Mouse (Mus musculus) skeletal muscle tissue, adult 2 months (tissue): ENCODE measurements around the gene Pnpla8.
"Not testable (repeated sequence)": the region's sequence is repeated elsewhere in the genome, so short reads cannot be mapped to it uniquely, and the experiment has no call there.

Experiments
- DNase-seq: peaks from one replicate; pipeline ENCODE4 v3.0.0-alpha.2; 2012; ENCODE audit warnings: low read depth, low spot score

Gene Pnpla8

DNA sequence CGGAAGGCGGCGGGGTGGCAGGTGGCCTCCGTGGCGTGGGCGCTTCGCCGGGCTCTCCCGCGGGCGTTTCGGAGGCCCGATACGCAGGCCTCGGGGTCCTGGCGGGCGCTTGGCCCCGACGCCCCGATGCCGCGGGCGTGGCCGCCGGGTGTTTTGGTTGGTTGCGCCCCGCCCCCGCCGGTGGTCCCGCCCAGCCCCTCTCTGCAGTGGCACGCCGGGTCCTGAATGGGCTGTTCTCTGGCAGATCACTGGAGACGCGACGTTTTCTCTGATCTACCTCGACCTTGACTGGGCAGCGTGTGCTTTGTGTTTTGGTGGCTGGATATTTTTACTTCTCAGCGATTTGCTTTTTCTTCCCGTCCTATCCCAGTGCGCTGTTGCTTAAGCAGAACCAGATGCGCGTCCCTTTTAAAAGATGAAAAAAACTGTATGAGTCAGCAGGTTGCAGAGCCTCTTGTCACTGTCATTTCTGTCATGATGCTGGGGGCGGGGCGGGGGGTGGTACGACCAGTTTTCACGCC is 48.2 kb downstream of the Pnpla8 start:
- DNase-seq, result peak; percentile 66

DNA sequence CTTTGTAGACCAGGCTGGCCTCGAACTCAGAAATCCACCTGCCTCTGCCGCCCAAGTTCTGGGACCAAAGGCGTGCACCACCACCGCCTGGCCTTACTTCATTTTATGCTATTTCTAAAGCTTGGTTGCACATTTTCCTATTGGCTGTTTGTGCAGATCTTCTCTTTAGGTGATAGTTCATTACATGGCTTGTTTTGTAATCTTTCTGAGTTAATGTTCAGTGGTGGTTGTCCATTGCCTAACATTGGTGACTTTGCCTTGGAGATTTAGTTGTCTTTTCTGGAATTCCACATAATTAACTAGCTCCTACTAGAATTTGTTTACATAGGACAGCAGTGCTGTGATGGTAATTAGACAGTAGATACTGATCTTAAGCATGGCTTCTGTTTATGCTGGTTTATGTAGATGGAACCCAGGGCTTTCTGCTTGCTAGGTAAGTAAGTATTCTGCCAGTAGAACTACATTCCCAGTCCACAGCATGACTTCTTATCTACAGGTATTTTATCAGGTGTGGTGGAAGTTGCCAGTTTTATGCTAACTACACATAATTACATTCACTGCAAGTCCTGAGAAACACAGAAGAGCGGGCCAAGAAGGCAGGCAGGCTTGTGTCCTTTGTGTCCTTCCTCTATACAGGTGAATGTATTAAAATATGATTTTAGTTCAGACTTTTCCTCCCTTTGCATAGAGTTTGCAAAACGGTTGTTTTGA is 53.1 kb downstream of the Pnpla8 start:
- no peak for DNase-seq

DNA sequence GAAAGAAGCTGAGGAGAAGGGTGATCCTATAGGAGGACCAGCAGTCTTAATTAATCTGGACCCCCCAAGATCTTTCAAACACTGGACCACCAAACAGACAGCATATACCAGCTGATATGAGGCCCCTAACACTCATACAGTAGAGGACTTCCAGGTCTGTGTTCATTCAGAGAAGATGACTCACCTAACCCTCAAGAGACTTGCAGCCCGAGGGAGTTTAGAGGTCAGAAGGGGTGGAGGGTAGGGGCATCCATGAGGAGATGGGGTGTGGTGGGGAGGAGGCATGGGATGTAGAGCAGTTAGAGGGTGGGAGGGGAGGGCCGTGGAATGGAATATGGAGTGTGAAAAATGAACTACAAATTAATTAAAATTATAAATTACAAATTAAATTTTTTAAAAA is 59.0 kb downstream of the Pnpla8 start:
- not testable (repeated sequence) for DNase-seq

DNA sequence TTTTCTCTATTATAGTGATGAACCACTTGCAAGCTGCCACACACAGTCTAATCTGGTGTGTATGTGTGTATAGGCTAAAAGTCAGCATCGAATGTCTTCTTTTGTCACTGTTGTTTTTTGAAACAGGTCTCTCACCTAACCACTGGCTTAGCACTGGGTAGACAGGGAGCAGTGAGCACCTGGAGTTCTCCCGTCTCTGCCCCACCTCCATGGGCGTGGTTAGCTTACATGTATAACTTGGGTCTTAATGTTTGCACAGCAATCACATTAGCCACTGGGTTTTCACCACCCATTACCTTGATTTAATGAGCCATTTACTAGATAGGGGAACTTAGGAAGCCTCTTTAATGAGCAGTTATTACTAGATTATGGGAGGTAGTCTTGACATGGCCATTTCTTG is 60.4 kb downstream of the Pnpla8 start:
- no peak for DNase-seq

DNA sequence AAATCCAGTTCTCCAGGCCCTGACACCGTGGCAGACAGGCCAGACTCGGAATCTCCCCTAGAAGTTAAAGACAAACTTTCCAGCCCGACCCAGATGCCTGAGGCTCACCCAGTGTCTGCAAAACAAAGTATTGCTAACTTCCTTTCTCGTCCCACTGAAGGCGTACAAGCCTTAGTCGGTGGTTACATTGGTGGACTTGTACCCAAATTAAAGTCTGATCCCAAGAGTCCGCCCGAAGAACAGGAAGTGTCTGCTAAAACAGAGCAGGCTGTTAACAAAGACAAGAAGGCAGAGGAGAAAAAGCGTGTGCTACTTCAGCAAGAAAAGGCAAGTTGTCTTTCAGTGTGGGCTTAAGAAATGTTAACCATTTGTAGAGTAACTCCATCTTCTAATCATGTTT is 62.2 kb downstream of the Pnpla8 start:
- DNase-seq, result no peak

DNA sequence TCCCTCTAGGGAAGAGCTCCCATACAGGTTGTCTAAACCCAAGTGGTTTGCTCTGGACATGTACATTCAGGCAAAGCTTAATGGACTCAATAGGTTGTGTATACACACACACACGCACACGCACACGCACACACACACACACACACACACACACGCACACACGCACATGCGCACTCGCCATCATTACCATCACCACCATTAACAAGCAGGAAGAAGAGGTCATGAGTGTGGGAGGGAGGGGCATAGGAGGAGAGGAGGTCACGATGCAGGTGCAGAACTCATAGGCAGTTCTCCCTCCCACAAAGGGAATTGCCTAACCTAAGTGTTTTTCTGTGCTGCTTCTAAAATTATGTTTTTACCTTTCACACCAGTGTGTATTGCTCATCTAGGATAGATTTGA is 65.8 kb downstream of the Pnpla8 start:
- DNase-seq, result no peak

DNA sequence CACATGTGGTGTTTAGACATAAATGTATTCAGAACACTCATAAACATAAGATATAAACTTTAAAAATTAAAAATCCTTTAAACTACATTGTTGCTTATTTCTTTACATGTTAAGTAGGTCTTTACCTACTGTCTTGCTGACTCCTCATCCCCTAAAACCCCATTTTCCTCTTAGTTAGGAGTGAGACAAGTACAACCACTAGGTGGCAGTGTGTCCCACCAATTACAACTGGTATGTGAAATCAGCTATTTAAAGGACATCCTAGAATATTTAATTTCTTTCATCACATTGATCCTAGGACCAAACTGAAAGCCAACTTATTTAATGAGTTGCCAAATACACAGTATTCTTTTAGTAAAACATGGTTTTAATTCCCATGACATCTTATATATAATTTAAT is 71.1 kb downstream of the Pnpla8 start:
- DNase-seq, result peak; percentile 44

DNA sequence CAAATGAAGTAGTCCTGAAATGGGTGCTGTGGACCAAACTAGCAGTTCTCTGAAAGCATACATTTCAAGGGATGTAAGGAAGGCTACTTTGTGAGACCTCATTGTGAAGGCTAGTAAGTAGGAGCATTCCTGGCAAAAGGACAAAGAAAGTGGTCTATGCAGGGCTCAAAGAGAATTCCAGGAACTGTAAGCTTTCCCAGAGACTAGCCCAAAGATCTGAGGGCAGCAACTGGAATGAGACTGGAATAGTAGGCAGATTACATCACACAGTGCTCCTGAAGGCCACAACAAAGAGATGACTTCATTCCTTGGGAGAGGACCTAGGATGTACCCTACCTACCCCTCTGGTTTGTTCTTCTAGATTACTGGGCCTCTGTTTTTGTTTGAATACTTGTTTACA is 79.6 kb downstream of the Pnpla8 start:
- DNase-seq, result no peak

DNA sequence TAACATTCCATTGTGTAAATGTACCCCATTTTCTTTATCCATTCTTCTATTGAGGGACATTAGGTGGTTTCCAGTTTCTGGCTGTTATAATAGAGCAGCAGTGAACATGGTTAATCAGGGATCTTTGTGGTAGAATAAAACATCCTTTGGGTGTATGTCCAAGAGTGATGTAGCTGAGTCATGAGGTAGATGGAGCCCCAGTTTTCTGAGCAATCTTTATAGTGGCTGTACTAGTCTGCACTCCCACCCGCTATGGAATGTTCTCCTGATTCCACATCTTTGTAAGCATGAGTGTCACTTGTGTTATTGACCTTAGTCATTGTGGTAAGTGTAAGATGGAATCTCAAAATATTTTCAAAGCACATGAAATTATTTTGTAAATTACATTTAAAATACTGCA is 82.8 kb downstream of the Pnpla8 start:
- no peak for DNase-seq

DNA sequence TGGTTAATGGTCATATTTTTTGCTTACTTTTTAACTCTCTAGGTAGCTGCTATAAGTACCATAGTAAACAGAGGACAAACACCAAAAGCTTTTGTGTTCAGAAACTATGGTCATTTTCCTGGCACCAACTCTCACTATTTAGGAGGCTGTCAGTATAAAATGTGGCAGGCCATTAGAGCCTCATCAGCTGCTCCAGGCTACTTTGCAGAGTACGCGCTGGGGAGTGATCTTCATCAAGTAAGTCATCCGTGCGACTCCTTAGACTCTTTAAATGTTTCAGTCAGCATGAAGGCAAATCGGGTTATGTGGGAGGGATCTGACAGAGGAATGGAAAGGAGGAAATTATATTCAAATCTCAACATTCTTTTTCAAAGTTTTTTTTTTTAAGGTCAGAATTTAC is 83.7 kb downstream of the Pnpla8 start:
- no peak for DNase-seq

DNA sequence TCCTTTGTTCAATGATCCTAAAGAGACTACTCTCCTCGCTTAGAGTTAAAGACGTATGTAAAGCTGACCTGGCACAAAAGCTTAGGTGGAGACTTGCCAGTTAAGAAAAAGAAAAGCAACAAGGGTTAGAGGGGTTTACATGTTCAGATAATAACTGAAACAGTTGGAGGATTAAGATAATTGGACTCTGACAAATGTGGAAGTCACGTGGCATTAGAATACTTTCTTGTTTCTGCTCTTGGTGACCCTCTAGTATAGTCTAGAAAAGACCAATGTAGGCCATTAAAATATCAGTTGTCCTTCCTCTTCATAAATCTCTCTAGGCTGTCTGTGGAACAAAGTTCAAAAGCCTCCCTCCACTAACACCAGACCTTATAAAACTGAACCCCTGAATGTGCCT is 87.1 kb downstream of the Pnpla8 start:
- no peak for DNase-seq

DNA sequence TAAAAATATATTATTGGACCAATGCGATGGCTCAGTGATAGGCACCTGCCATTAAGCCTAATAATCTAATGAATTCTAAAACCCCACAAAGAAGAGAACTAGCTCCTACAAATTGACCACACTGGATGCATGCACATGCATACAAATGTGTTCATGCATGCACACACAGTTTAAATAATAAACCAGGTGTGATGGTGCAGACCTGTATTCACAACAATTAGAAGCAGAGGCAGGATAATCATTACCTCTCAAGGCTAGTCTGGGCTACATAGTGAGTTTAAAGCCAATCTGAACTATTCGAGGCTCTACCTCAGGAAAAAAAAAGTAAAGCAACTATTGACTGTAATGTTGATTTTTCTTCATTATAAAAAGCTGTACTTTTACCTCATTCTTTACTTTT is 94.0 kb downstream of the Pnpla8 start:
- no peak for DNase-seq

DNA sequence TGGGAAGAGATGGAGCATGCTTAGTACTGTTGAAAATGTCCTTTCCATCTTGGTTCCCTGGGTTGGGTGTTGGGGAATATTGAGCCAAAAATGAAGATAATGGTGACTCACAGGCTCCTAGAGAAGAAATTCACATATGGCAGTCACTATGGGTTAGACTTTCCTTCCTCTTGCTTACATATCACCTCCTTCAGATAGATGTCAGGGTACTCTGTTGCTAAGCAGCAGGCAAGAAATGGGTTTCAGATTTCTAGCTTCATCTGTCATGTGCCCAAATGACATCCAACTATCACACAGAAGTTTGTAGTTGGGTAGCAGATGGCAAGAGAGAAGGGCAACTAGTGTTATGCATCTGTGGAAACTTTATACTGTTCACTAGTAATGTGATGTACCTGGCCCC is 103.9 kb downstream of the Pnpla8 start:
- DNase-seq, result no peak

DNA sequence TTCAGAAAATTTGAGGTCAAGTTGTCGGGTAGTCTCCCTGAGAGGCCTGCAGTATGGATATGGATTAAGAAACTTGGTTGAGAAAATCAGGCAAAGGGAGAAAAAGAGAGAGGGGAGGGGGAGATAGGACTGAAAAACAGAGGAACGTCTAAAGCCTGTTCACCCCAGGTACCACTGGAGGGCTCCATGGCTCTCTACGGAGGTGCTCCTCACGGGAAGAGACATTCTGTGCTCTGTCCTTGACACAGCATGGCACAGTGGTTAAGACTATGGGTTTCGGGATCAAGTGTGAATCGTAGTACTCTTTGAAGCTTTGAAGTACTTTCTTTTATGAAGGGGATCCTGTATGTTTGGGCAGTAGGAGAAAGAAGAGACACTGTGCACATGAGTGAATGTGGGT is 106.3 kb downstream of the Pnpla8 start:
- no peak for DNase-seq

DNA sequence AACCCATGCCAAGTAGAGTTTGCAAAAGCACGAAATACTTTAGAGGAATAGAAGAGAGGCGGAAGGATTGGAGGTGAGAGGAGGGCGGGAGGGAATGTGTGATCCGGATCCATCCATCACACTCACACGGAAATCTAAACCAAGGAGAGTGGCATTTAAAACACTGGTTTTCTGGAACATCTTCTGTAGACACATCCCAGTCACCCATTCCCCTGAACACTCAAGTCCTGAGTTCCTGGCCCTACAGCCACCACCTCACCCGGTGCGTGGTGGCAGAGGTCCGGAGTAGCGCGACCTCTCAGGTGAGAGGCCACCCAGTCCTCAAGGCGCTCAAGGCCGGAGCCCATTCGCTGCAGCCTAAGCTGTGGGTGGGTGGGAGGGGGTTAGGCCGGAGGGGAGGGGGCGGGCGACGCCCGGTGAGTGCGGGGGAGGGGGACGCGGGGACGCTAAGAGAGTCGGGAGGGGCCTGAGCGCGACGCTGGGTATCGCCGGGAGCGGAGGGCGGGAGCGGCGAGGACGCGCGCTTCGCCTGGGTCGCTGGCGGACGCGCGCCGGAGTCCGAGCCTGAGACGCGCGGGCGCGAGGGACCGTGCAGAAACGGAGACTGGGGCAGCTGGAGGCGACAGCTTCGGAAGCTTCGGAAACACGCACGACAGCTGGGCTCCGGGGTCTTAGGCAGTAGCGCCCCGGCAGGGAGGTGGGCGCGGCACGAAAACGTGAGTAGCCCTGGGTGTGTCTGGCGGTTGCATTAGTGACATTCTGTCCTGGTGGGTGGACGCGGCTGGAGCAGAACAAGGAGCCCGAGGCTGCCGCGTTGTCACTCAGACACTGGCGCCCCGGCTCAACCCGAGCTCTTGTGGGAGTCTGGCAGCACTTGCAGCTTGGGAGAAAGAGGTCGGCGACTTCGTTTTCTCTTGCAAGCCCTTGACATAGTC is 107.5 kb downstream of the Pnpla8 start, which contains the start of gene Nrcam:
Gene Nrcam, plus strand, starts transcription at position 505 of the 935 bp plus-strand sequence.
- no peak for DNase-seq

DNA sequence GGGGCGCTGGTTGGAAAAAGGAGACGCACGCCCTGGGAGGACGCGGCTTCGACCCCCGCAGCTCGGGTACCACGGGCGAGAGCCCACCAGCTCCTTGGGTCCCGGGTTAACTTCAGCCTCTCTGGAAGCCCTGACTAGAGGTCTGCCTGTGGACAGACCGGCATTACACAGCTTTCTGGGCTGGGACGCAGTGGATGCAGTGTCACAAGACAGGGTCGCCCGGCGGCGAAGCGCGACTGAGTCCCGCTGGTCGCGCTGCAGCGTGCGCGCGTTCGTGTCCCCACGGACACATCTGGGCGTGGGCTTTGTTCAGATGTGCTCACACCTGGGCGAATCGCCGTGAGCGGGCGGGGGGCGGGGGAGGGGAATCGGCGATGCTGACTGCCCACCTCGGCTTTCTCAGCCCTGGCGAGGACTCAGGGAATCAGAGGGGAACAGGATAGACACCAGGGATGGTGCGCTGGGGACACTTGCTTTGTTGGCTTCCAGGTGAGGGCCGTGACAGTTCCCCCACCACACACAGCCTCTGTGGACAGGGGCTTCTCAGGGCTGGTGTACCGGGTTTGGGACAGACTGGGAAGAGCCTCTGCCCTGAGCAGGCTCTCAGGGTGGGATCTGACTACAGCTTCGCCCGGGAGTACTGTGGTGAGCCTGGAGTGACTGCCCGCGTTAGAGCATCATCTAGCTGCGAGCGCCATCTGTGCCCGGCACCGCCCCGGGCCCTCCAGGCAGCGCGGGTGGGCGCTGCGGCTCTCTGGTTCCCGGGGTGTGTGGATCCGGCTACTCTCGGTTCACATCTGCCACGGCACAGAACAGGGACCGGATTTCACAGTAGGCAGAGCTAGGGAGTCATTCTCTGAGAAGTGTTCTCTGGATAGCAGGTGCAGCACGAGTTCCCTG is 108.4 kb downstream of the Pnpla8 start:
- DNase-seq, result no peak

DNA sequence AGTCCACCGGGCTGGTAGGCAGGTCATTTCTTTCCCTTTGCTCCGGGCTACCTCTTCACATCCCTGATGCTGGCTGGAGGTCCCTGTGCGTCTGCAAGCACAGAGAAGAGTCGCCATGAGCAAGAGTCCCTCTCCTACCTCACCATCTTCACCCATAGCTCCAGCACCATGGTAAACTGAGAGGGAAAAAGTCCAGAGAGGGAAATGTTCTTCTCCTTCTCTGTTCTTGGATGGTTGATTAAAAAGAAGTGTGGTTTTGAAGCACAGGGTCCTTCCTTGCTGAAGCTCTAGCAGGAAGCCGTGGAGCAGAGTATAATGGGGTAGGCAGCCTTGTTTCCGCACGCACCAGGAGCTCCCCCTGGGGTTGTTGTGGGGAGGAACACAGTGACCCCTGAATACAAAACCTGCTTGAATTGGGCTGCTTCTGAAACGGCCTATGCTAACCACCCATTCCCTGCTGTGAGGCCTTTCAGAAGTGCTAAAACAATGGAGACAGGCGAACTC is 109.1 kb downstream of the Pnpla8 start:
- DNase-seq, result no peak

DNA sequence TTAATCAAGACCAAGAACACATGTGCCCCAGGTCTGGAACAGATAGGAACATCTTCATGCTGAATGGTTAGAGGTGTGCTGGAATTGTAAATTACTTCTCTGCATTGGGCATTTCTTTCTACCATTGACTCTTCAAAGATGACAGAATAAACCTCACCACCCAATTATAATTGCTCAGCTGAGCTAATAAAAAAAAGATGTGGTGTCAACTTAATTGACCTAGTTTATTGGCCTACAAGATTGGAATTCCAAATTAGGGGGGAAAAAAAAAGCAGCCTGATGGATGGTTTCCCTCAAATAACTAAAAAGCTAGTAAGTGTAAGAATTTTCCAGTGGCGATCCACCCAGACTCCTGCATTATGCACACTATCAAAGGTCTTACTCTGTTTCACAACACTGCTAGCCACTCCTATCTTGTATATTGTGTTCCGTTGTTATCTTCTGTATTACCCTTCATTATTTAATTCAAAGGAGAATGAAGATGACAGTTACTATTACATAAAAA is 116.0 kb downstream of the Pnpla8 start:
- no peak for DNase-seq

DNA sequence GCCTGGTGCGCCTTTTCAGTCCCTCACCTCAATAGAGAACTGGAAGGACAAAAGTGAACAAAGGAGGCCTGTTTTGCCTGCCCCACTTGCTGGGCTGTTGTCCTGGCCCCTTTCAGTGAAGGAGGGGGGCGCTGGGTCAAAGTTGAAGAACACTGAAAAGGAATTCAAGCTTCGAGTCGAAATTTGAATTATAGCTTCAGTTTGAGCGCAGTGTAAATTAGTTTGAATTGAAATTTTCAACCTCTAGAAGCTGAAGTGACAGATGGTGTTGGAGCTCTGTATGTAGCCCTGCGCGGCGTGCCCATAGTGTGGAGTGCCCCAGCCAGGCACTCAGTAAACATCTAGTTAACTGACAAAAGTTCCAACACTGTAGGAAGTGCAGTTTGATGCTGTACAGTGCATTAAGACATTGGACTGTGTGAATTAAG is 117.0 kb downstream of the Pnpla8 start:
- DNase-seq, result no peak

DNA sequence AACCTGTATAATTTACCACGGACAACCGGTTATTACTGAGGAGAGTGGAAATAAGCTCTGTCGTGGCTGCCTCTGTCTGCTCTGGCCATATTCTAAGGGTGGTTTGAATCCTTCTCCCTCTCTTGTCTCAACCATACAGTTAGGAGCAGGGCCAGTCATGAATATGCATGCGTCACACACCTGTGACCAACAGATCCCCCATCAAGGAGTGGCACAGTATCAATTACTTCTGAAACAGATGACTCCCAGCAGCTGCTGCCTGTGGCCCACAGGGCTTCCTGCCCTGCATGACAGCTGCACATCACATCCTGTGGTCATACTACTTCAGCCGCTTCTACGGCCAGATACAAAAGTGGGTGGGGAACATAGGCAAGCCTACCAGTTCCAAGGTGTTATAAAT is 122.9 kb downstream of the Pnpla8 start:
- no peak for DNase-seq

DNA sequence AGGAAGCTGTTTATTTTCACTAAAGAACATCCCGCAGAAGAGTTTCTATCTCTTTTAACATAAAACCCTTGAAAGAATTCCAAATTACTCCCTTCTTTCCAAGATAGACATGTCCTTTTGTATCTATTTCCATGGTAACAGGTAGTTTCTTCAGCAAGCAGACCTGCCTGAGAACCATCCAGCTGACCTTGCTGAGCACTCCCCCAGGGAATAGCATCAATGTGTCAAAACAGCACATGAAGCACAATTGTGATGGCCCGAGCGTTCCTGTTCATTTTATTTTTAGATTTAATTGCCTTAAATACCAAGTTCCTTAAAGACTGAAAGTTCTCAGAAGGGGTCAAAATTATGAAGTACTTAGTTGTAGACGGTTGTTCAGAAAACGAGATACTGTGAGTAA is 124.1 kb downstream of the Pnpla8 start:
- no peak for DNase-seq
